Mouse (Mus musculus) adrenal gland (tissue): ENCODE measurements around the gene Gsx2.

Experiments
- intact Hi-C: fragments of 180-260 bp; cut with DNase I; formaldehyde crosslinking; loops from one replicate; pipeline ENCODE4 v1.15.1; 2025

Gsx2 gene

GRCm38 (mm10) chr5:75076326-75077050, 1.1 kb downstream of the Gsx2 start:
- intact Hi-C loops, result no loop called here

- intact Hi-C loops, result no loop called here
Observed at GRCm38 (mm10) chr5:75077051-75077380, 1.6 kb downstream of the Gsx2 start.

- intact Hi-C loops, result no loop called here
Observed at GRCm38 (mm10) chr5:75079564-75079963, 4.2 kb downstream of the Gsx2 start.

- intact Hi-C loops, result no loop called here
Observed at GRCm38 (mm10) chr5:75082439-75082838, 7.0 kb downstream of the Gsx2 start.

GRCm38 (mm10) chr5:75083061-75083460, 7.7 kb downstream of the Gsx2 start:
- intact Hi-C loops, result no loop called here

- intact Hi-C loops, result no loop called here
Observed at GRCm38 (mm10) chr5:75083591-75084392, 8.4 kb downstream of the Gsx2 start.

- intact Hi-C loops, result no loop called here
Observed at GRCm38 (mm10) chr5:75084393-75084870, 9.0 kb downstream of the Gsx2 start.

GRCm38 (mm10) chr5:75084871-75085520, 9.6 kb downstream of the Gsx2 start:
- intact Hi-C loops, result no loop called here

GRCm38 (mm10) chr5:75085521-75085875, 10.1 kb downstream of the Gsx2 start:
- intact Hi-C loops, result no loop called here

GRCm38 (mm10) chr5:75085906-75086305, 10.5 kb downstream of the Gsx2 start:
- intact Hi-C loops, result no loop called here

- intact Hi-C loops, result no loop called here
Observed at GRCm38 (mm10) chr5:75106511-75106910, 31.1 kb downstream of the Gsx2 start.

GRCm38 (mm10) chr5:75109368-75109767, 34.0 kb downstream of the Gsx2 start:
- intact Hi-C loops, result no loop called here

- intact Hi-C loops, result no loop called here
Observed at GRCm38 (mm10) chr5:75111781-75112180, 36.4 kb downstream of the Gsx2 start.

GRCm38 (mm10) chr5:75118840-75119239, 43.4 kb downstream of the Gsx2 start:
- intact Hi-C loops, result no loop called here

- intact Hi-C loops, result no loop called here
Observed at GRCm38 (mm10) chr5:75121646-75122045, 46.2 kb downstream of the Gsx2 start.
